Mouse (Mus musculus) liver, postnatal 0 days (tissue): ENCODE data around the gene Pex14. TPM values are rescaled to one million over a fixed set of nuclear protein-coding genes. Genes with fewer than 3 reads are reported as not detected.

Experiments
- ATAC-seq: fragments of 200-750 bp; cut with Nextera tagmentation; 2 replicates; pipeline ENCODE4 v1.8.0; 2017; ENCODE audit warnings: mild to moderate bottlenecking, moderate library complexity
- DNase-seq: peaks from one replicate; pipeline ENCODE4 v3.0.0-alpha.2; 2016
- H3K27ac ChIP-seq: fragments of 300-500 bp; sonication (generic); 2 replicates; pipeline ENCODE4 v1.5.1; 2014; ENCODE audit warnings: antibody characterized with exemption, moderate library complexity, mild to moderate bottlenecking, low read depth
- H3K27me3 ChIP-seq: fragments of 300-500 bp; sonication (generic); 2 replicates; pipeline ENCODE4 v1.6.1; 2014; ENCODE audit warnings: low read length, control low read depth, mixed read lengths; ENCODE audit not compliant: insufficient read depth
- H3K36me3 ChIP-seq: fragments of 300-500 bp; sonication (generic); replicated peaks from 2 replicates; pipeline ENCODE4 v1.6.1; 2014; ENCODE audit warnings: mild to moderate bottlenecking, control low read depth, low read length, moderate library complexity, mixed read lengths; ENCODE audit not compliant: insufficient read depth
- H3K4me1 ChIP-seq: fragments of 300-500 bp; sonication (generic); 2 replicates; pipeline ENCODE4 v1.6.1; 2014; ENCODE audit warnings: antibody characterized with exemption, mild to moderate bottlenecking, control low read depth; ENCODE audit not compliant: insufficient read depth
- H3K4me2 ChIP-seq: fragments of 300-500 bp; sonication (generic); 2 replicates; pipeline ENCODE4 v1.6.1; 2014; ENCODE audit warnings: low read depth, mild to moderate bottlenecking, low read length, moderate library complexity, mixed read lengths
- H3K4me3 ChIP-seq: fragments of 300-500 bp; sonication (generic); 2 replicates; pipeline ENCODE4 v1.5.1; 2014; ENCODE audit warnings: low read depth, low read length
- H3K9ac ChIP-seq: fragments of 300-500 bp; sonication (generic); replicated peaks from 2 replicates; pipeline ENCODE4 v1.6.1; 2014; ENCODE audit warnings: mild to moderate bottlenecking, moderate library complexity
- H3K9me3 ChIP-seq: fragments of 300-500 bp; sonication (generic); 2 replicates; pipeline ENCODE4 v1.6.1; 2016; ENCODE audit warnings: mild to moderate bottlenecking, control low read depth, low read length, mixed read lengths
- CTCF ChIP-seq: sonication (generic); IDR thresholded peaks from 2 replicates; pipeline ENCODE4 v1.5.1; 2016; ENCODE audit warnings: antibody characterized with exemption, low read depth
- EP300 ChIP-seq: IDR thresholded peaks from 2 replicates; pipeline ENCODE4 v1.6.1; 2016; ENCODE audit warnings: antibody characterized with exemption, low read depth, mild to moderate bottlenecking
- WGBS: fragments of 180-500 bp; shearing (Covaris S2); extraction: QIAGEN DNeasy Blood & Tissue Kit; methylation state at CpG from one replicate; pipeline ENCODE4 v1.1.7; 2014; ENCODE audit not compliant: insufficient replicate concordance; 5-methylcytosine and 5-hydroxymethylcytosine counted together
- polyA plus RNA-seq: library from polyadenylated mRNA; unstranded; fragments of >200 nt; fragmentation: Nextera tagmentation; extraction: Ambion mirVana; gene quantifications from 2 replicates; pipeline ENCODE4 v1.2.1, GENCODE M21; 2015

Gene Pex14
- polyA plus RNA-seq, 1 experiment from 2014 or later, result 53.6 TPM

GRCm38 (mm10) chr4:148969610-148970009, 130.1 kb downstream of the Pex14 start:
- H3K27ac ChIP-seq, result no peak overlapping the region
- DNase-seq (no peak), ATAC-seq (no peak)
- no peak overlapping the region for H3K4me3 ChIP-seq
- H3K27me3 ChIP-seq, result no peaks in the 10 kb centered on the region
- H3K4me2 ChIP-seq, result no peak overlapping the region
- no peak for TF ChIP-seq CTCF
- no peak for TF ChIP-seq EP300
- H3K4me1 ChIP-seq, result peaks cover 10% of the 10 kb centered on the region
- H3K36me3 ChIP-seq, result peaks cover 17% of the 10 kb centered on the region
- H3K9ac ChIP-seq, result no peak overlapping the region
- no peaks in the 10 kb centered on the region for H3K9me3 ChIP-seq
- whole genome bisulfite sequencing, result 77% methylated on average over 5 of the region's 5 CpGs

DNA sequence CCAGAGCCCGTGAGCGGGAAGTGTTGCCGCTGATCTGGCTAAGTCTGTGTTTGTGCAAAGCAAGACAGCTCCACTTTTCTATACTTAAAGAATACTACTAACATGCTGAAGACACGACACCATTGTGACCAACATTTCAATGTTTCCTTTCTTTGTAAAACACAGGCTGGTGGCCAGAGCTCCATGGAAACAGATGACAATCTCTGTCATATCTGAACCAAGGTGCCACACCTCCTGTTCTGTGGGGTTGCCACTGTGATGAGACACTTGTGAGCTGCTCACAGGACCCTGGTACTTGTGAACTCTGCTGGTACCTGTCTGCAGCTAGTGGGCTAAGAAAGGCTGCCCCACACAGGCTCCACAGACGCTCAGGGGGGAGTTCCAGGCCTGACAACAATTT, 130.8 kb downstream of the Pex14 start:
- no peak for TF ChIP-seq CTCF
- no peak for TF ChIP-seq EP300
- H3K4me1 ChIP-seq, result peaks cover 10% of the 10 kb centered on the region

DNA sequence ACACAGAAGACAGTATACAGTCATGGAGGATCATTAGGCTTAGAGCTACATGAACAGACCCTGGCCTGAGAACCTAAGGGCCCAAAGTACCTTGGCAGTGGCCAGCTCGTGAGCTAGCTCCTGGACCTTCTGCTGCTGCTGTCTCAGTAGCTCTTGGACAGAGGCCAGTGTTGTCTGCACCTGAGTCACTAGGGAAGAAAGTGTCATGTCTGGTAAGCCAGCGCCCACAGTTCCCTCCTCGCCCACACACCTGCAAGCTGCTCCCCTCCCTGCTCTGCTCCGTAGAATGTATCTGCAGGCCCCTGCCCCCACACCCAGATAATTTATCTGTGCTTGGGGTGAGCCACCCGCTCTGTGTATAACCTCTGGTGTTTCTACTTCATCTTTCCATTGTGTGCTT, 133.5 kb downstream of the Pex14 start:
- Histone ChIP-seq H3K27me3 (no peaks in the 10 kb centered on the region), H3K27ac (no peak overlapping the region), H3K4me3 (no peak overlapping the region), H3K36me3 (peaks cover 20% of the 10 kb centered on the region), H3K9ac (no peak overlapping the region), H3K9me3 (no peaks in the 10 kb centered on the region), H3K4me1 (peaks cover 5% of the 10 kb centered on the region; the same call in 1 of the 2 replicates), H3K4me2 (no peak overlapping the region)
- WGBS, result 79% methylated on average over 5 of the region's 5 CpGs
- no peak for TF ChIP-seq EP300
- TF ChIP-seq CTCF, result no peak
- DNase-seq (no peak), ATAC-seq (no peak)

More for the DNA sequence above, 130.8 kb downstream of the Pex14 start:
- DNase-seq (no peak), ATAC-seq (no peak)
- H3K36me3 ChIP-seq, result peaks cover 17% of the 10 kb centered on the region
- no peak overlapping the region for H3K4me2 ChIP-seq
- H3K27ac ChIP-seq, result no peak overlapping the region
- no peaks in the 10 kb centered on the region for H3K27me3 ChIP-seq
- no peak overlapping the region for H3K4me3 ChIP-seq
- no peaks in the 10 kb centered on the region for H3K9me3 ChIP-seq
- 85% methylated on average over 5 of the region's 5 CpGs for WGBS
- no peak overlapping the region for H3K9ac ChIP-seq

GRCm38 (mm10) chr4:148964541-148965310, 134.9 kb downstream of the Pex14 start:
- Histone ChIP-seq H3K4me2 (no peak overlapping the region), H3K4me3 (no peak overlapping the region), H3K9ac (no peak overlapping the region), H3K27me3 (no peaks in the 10 kb centered on the region), H3K36me3 (peaks cover 25% of the 10 kb centered on the region), H3K27ac (no peak overlapping the region), H3K4me1 (no peaks in the 10 kb centered on the region), H3K9me3 (no peaks in the 10 kb centered on the region)
- ATAC-seq (no peak), DNase-seq (no peak)
- TF ChIP-seq EP300 (no peak), CTCF (no peak)
- WGBS, result 84% methylated on average over 10 of the region's 10 CpGs

DNA sequence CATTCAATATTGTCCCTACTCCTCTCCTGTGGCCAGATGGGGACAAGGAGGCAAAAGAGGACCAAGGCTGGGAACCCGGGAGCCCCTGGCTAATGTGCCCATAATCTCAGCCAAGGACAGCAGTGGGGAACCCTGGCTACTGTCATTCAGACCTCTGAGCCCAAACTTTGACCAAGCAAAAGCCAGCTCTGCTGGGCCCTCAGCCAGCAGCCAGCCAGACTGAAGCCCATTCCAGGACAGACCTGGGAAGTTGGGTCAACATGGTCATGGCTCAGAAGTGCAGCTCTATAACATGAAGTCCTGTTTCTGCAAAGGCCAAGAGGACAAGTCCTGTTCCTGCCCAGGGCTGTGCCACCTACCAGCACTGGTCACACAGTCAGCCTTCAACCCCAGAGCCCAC, 137.6 kb downstream of the Pex14 start:
- TF ChIP-seq CTCF (no peak), EP300 (no peak)
- 64% methylated on average over 1 of the region's 1 CpGs for WGBS
- Histone ChIP-seq H3K9me3 (no peaks in the 10 kb centered on the region), H3K4me3 (no peak overlapping the region), H3K4me2 (no peak overlapping the region), H3K27ac (no peak overlapping the region), H3K4me1 (no peaks in the 10 kb centered on the region), H3K27me3 (no peaks in the 10 kb centered on the region), H3K9ac (no peak overlapping the region), H3K36me3 (peaks cover 23% of the 10 kb centered on the region)
- no peak for DNase-seq
- no peak for ATAC-seq

DNA sequence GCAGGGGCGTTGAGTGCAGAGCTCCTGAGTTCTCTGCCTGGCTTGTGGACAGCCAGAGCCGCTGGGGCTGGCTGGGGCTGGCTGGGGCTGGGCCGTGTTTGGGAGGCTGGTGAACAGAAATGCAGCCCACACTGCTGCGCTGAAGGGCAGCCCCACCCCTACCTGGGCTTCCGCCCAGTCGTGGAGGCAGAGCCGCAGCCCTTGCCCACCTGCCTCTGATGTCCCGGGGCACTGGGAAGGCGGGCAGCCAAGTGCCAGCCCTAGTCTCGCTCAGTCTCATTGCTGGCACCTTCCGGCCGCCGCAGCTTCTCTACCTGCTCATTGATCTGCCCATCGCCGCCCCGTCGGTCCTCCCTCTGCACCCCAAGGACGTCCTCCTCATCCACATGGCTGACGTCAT, 138.6 kb downstream of the Pex14 start:
- Histone ChIP-seq H3K36me3 (peaks cover 15% of the 10 kb centered on the region), H3K4me2 (no peak overlapping the region), H3K4me1 (no peaks in the 10 kb centered on the region), H3K4me3 (no peak overlapping the region), H3K9ac (no peak overlapping the region), H3K27ac (no peak overlapping the region), H3K9me3 (no peaks in the 10 kb centered on the region), H3K27me3 (no peaks in the 10 kb centered on the region)
- TF ChIP-seq EP300 (no peak), CTCF (no peak)
- DNase-seq (no peak), ATAC-seq (no peak)
- 91% methylated on average over 19 of the region's 19 CpGs for WGBS
